Mouse (Mus musculus): ENCODE results near the gene Frmd7.

Frmd7 gene

GRCm38 (mm10) chrX:50850428-50851184 is 91.9 kb downstream of the Frmd7 start:
- no peak for DNase-seq

Data from cerebellum, adult 11-12 months (tissue).